Mouse (Mus musculus) E14TG2a.4 (cell line): Measurements from ENCODE around the gene Jpt1.

Experiments
- CTCF ChIP-seq: conservative IDR thresholded peaks from 2 replicates; pipeline ENCODE4 v1.5.1; 2014; ENCODE audit warnings: low read length
- NANOG ChIP-seq: IDR thresholded peaks from 2 replicates; pipeline ENCODE4 v1.6.1; 2014; ENCODE audit warnings: borderline replicate concordance, low read length, mixed read lengths

GRCm38 (mm10) chr11:115521080-115521479, 6.9 kb upstream of the Jpt1 start:
- TF ChIP-seq CTCF (no peak), NANOG (no peak)
